Mouse (Mus musculus): Measurements from ENCODE around the gene Oat. TPM values are rescaled to one million over a fixed set of nuclear protein-coding genes. Genes with fewer than 3 reads are reported as not detected.

The Oat gene
- total RNA-seq, 2 experiments from 2014 or later: 79.0 to 83.3 TPM

GRCm38 (mm10) chr7:132542427-132542826, 33.8 kb downstream of the Oat start:
- no peak for DNase-seq

- no peak for DNase-seq
Measured at GRCm38 (mm10) chr7:132541566-132541965, 34.6 kb downstream of the Oat start.

- no peak for DNase-seq
Measured at GRCm38 (mm10) chr7:132540597-132540996, 35.6 kb downstream of the Oat start.

GRCm38 (mm10) chr7:132529206-132529605, 47.0 kb downstream of the Oat start:
- no peak for DNase-seq

GRCm38 (mm10) chr7:132513419-132513982, 62.7 kb downstream of the Oat start:
- no peak for DNase-seq

- no peak for DNase-seq
Measured at GRCm38 (mm10) chr7:132509110-132509509, 67.1 kb downstream of the Oat start.

Other genes starting within 250 kb of the Oat start
- under 1 TPM in 1 of 2 experiments, not detected in 1; 0.12 TPM for gene Nkx1-2, start 23.2 kb upstream of the Oat start, total RNA-seq (2021)
- 10 to 100 TPM; 16.8 to 17.0 TPM for gene Lhpp, start 34.2 kb upstream of the Oat start, total RNA-seq (2021)
- gene Fam53b, start 237.5 kb upstream of the Oat start, total RNA-seq (2021): 10 to 100 TPM; 58.4 to 75.1 TPM